Mouse (Mus musculus) heart, adult 18-20 months (tissue): Measurements from ENCODE around the gene Ugt1a1. TPM values are rescaled to one million over a fixed set of nuclear protein-coding genes. Genes with fewer than 3 reads are reported as not detected.
A peak's percentile ranks its signal among the peaks of the same experiment; 100 is the strongest.
"Not testable (repeated sequence)": the region's sequence is repeated elsewhere in the genome, so short reads cannot be mapped to it uniquely, and the experiment has no call there.

Experiments used
- DNase-seq, 2 experiments: peaks; one replicate each; pipeline ENCODE4 v3.0.0; 2021 to 2022; ENCODE audit warnings: mixed read lengths in 1 of 2
- long read RNA-seq, 2 experiments: library from polyadenylated mRNA; stranded (forward); transcript quantifications; one replicate each; pipeline ENCODE4 v2.0.0; 2021
- total RNA-seq, 2 experiments: library from RNA; stranded (reverse); gene quantifications; 2 replicates each; pipeline ENCODE4 v1.2.3; 2021

Ugt1a1 gene
- total RNA-seq, result under 1 TPM in 1 of 2 experiments, not detected in 1; 0.20 TPM
- long read RNA-seq, experiment 1, result 0 reads
- long read RNA-seq, experiment 2, result 0 reads

- no peak for DNase-seq
Observed at GRCm38 (mm10) chr1:88211812-88212211, at the start of gene Ugt1a1. TSS of gene Ugt1a1 (plus strand) at chr1:88211959.

GRCm38 (mm10) chr1:88165711-88166110 lies 46.0 kb upstream of the Ugt1a1 start, which contains the start of gene Ugt1a5:
TSS of gene Ugt1a5 (plus strand) at chr1:88166012.
- DNase-seq, result no peak

- not testable (repeated sequence) for DNase-seq
Observed at GRCm38 (mm10) chr1:88172190-88172589, 39.6 kb upstream of the Ugt1a1 start.

- no peak for DNase-seq
Observed at GRCm38 (mm10) chr1:88179657-88180056, 32.1 kb upstream of the Ugt1a1 start.

GRCm38 (mm10) chr1:88186325-88186935 lies 25.3 kb upstream of the Ugt1a1 start:
- no peak for DNase-seq

- no peak for DNase-seq
Observed at GRCm38 (mm10) chr1:88192136-88192535, 19.6 kb upstream of the Ugt1a1 start.

GRCm38 (mm10) chr1:88195687-88196086 lies 16.1 kb upstream of the Ugt1a1 start:
- DNase-seq, result no peak

GRCm38 (mm10) chr1:88197443-88197842 lies 14.3 kb upstream of the Ugt1a1 start:
- no peak for DNase-seq

- no peak for DNase-seq
Observed at GRCm38 (mm10) chr1:88199996-88200395, 11.8 kb upstream of the Ugt1a1 start.

GRCm38 (mm10) chr1:88200456-88200855 lies 11.3 kb upstream of the Ugt1a1 start, which contains the start of gene Ugt1a2:
TSS of gene Ugt1a2 (plus strand) at chr1:88200601.
- DNase-seq, result no peak

- peak; percentile 63 to 77 for DNase-seq
Observed at GRCm38 (mm10) chr1:88205294-88205922, 6.4 kb upstream of the Ugt1a1 start, which contains the start of gene Dnajb3. TSS of gene Dnajb3 (minus strand) at chr1:88205782.

GRCm38 (mm10) chr1:88206843-88207479 lies 4.8 kb upstream of the Ugt1a1 start:
- no peak for DNase-seq

GRCm38 (mm10) chr1:88212341-88213045 lies 734 bp downstream of the Ugt1a1 start:
- peak in 1 of 2 experiments; percentile 4 for DNase-seq

GRCm38 (mm10) chr1:88213061-88213460 lies 1.3 kb downstream of the Ugt1a1 start:
- DNase-seq, result no peak

GRCm38 (mm10) chr1:88213766-88214461 lies 2.2 kb downstream of the Ugt1a1 start:
- peak; percentile 11 to 20 for DNase-seq

- peak in 1 of 2 experiments; percentile 3 for DNase-seq
Observed at GRCm38 (mm10) chr1:88214462-88214952, 2.7 kb downstream of the Ugt1a1 start.

GRCm38 (mm10) chr1:88215466-88216380 lies 4.0 kb downstream of the Ugt1a1 start:
- DNase-seq, result peak in 1 of 2 experiments; percentile 1

- no peak for DNase-seq
Observed at GRCm38 (mm10) chr1:88216551-88216950, 4.8 kb downstream of the Ugt1a1 start.

- DNase-seq, result no peak
Observed at GRCm38 (mm10) chr1:88217144-88217543, 5.4 kb downstream of the Ugt1a1 start.

GRCm38 (mm10) chr1:88217576-88217975 lies 5.8 kb downstream of the Ugt1a1 start:
- DNase-seq, result no peak
